Mouse (Mus musculus) neural tube, embryonic 11.5 days (tissue): ENCODE data around the gene Slc7a1. TPM values are rescaled to one million over a fixed set of nuclear protein-coding genes. Genes with fewer than 3 reads are reported as not detected.
A peak's percentile ranks its signal among the peaks of the same experiment; 100 is the strongest.

ENCODE experiments used
- ATAC-seq: fragments of 200-750 bp; cut with Nextera tagmentation; 2 replicates; pipeline ENCODE4 v1.8.0; 2017; ENCODE audit warnings: moderate number of reproducible peaks, mild to moderate bottlenecking, moderate TSS enrichment, moderate library complexity; ENCODE audit not compliant: insufficient read depth, low FRiP score, low TSS enrichment
- DNase-seq: peaks from one replicate; pipeline ENCODE4 v3.0.0-alpha.2; 2015; ENCODE audit warnings: low spot score
- H3K27ac ChIP-seq: fragments of 300-500 bp; sonication (generic); 2 replicates; pipeline ENCODE4 v1.5.1; 2014; ENCODE audit warnings: low read depth, mild to moderate bottlenecking, low read length
- H3K27me3 ChIP-seq: fragments of 300-500 bp; sonication (generic); 2 replicates; pipeline ENCODE4 v1.6.1; 2014; ENCODE audit warnings: mild to moderate bottlenecking, low read length, mixed read lengths; ENCODE audit not compliant: control insufficient read depth, insufficient read depth
- H3K36me3 ChIP-seq: fragments of 300-500 bp; sonication (generic); 2 replicates; pipeline ENCODE4 v1.6.1; 2014; ENCODE audit warnings: mild to moderate bottlenecking, low read length, moderate library complexity, mixed read lengths; ENCODE audit not compliant: control insufficient read depth, insufficient read depth
- H3K4me1 ChIP-seq: fragments of 300-500 bp; sonication (generic); 2 replicates; pipeline ENCODE4 v1.6.1; 2014; ENCODE audit warnings: low read length, mixed read lengths; ENCODE audit not compliant: control insufficient read depth, insufficient read depth
- H3K4me2 ChIP-seq: fragments of 300-500 bp; sonication (generic); 2 replicates; pipeline ENCODE4 v1.6.1; 2014; ENCODE audit warnings: low read depth, mild to moderate bottlenecking, moderate library complexity
- H3K4me3 ChIP-seq: fragments of 300-500 bp; sonication (generic); 2 replicates; pipeline ENCODE4 v1.5.1; 2014; ENCODE audit warnings: low read depth, low read length
- H3K9ac ChIP-seq: fragments of 300-500 bp; sonication (generic); 2 replicates; pipeline ENCODE4 v1.6.1; 2014; ENCODE audit warnings: mild to moderate bottlenecking, low read length
- H3K9me3 ChIP-seq: fragments of 300-500 bp; sonication (generic); 2 replicates; pipeline ENCODE4 v1.6.1; 2016; ENCODE audit warnings: low read length; ENCODE audit not compliant: control insufficient read depth
- WGBS: fragments of 180-500 bp; shearing (Covaris S2); extraction: QIAGEN DNeasy Blood & Tissue Kit; methylation state at CpG from one replicate; pipeline ENCODE4 v1.1.7; 2014; 5-methylcytosine and 5-hydroxymethylcytosine counted together
- polyA plus RNA-seq: library from polyadenylated mRNA; unstranded; fragments of >200 nt; fragmentation: Nextera tagmentation; extraction: Ambion mirVana; gene quantifications from 2 replicates; pipeline ENCODE4 v1.2.1, GENCODE M21; 2014

The Slc7a1 gene
- polyA plus RNA-seq, 1 experiment from 2014 or later, result 27.1 TPM

GRCm38 (mm10) chr5:148354536-148354935, 45.2 kb downstream of the Slc7a1 start:
- Histone ChIP-seq H3K4me1 (no peaks in the 10 kb centered on the region), H3K27ac (no peak overlapping the region), H3K4me2 (no peak overlapping the region), H3K4me3 (no peak overlapping the region), H3K9ac (no peak overlapping the region), H3K27me3 (no peaks in the 10 kb centered on the region), H3K36me3 (no peaks in the 10 kb centered on the region), H3K9me3 (no peaks in the 10 kb centered on the region)
- WGBS, result 71% methylated on average over 8 of the region's 8 CpGs
- no peak for ATAC-seq
- DNase-seq, result no peak

DNA sequence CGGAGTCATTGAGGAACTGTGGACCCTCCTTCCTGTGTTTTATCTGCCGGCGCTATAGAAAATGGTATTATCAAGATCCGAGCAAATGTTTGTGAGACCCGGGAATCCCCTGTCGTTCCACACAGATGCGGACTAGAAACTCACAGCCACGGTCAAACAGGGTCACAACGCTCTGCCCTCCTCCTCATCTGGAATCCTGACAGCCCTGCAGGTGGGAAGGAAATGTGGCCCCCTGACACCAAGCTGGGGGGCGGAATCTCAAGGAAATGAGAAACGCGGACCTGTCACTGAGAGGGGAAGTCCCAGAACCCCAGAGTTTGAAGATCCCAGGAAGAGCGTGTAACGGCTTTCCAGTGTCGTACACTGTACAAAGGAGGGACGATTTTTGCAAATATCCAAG, 46.3 kb downstream of the Slc7a1 start:
- WGBS, result 75% methylated on average over 16 of the region's 16 CpGs
- Histone ChIP-seq H3K4me1 (no peaks in the 10 kb centered on the region), H3K27me3 (no peaks in the 10 kb centered on the region), H3K4me2 (no peak overlapping the region), H3K9ac (no peak overlapping the region), H3K9me3 (no peaks in the 10 kb centered on the region), H3K36me3 (no peaks in the 10 kb centered on the region), H3K4me3 (no peak overlapping the region), H3K27ac (no peak overlapping the region)
- ATAC-seq, result no peak
- no peak for DNase-seq

DNA sequence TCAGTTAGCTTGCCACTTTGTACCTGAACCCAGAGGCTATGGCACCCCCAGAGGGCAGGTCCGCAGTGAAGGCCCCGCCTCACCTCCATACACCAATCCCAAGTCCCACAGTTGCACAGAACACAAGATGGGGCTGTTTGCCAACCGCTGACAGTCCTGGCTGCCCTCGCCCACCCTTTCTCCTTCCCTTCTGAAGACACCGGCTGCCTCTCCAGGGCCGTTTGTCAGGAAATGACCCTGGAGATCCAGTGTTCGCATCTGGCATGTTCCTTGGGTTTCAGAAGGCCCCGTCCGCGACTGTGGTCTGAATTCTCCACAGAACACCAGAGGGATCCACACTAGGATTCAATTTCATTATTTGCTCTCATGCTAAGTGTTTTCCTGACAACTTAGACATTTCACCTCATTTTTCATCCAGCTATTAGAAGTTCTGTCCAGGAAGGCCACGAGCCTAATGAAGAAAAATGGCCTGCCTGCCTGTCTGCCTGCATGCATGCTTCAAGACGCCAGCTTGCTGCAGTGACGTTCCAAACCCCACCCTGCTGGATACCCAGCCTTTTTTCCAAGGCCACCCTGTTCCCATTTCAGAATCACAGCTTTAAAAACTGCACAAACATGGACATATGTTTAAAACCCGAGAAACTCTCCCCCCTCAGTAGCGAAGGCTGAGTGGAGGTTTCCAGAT, 50.2 kb downstream of the Slc7a1 start:
- Histone ChIP-seq H3K4me3 (no peak overlapping the region), H3K27me3 (no peaks in the 10 kb centered on the region), H3K4me1 (no peaks in the 10 kb centered on the region), H3K27ac (no peak overlapping the region), H3K36me3 (no peaks in the 10 kb centered on the region; the same call in 1 of the 2 replicates), H3K9ac (no peak overlapping the region), H3K9me3 (no peaks in the 10 kb centered on the region), H3K4me2 (no peak overlapping the region)
- DNase-seq, result peak; percentile 42
- WGBS, result 65% methylated on average over 15 of the region's 15 CpGs
- ATAC-seq, result no peak

- no peaks in the 10 kb centered on the region for H3K4me1 ChIP-seq
- no peak overlapping the region for H3K27ac ChIP-seq
- no peak for DNase-seq
- WGBS, result 69% methylated on average over 8 of the region's 8 CpGs
- H3K36me3 ChIP-seq, result no peaks in the 10 kb centered on the region; the same call in 1 of the 2 replicates
- H3K27me3 ChIP-seq, result no peaks in the 10 kb centered on the region
- no peaks in the 10 kb centered on the region for H3K9me3 ChIP-seq
- ATAC-seq, result no peak
- no peak overlapping the region for H3K4me3 ChIP-seq
- H3K4me2 ChIP-seq, result no peak overlapping the region
- no peak overlapping the region for H3K9ac ChIP-seq
These were observed 51.6 kb downstream of the Slc7a1 start for GRCm38 (mm10) chr5:148348153-148348552.

DNA sequence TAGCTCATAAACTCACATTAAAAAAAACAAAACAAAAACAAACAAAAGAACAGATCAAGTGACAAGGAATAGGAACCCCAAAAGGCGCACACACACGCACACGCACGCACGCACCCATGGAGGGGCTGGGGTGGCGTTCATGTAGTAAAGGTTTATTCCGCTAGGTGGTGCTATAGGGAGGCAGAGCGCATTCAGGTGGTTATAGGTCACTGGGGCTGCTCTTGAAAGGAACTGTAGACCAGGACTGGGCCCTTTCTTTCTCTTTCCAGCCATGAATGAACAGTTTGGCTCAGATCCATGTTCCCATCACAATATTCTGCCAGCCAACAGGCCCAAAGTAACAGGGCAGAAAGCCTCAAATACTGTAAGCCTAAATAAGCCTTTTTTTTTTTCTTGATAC, 53.2 kb downstream of the Slc7a1 start:
- DNase-seq (no peak), ATAC-seq (no peak)
- Histone ChIP-seq H3K27me3 (no peaks in the 10 kb centered on the region), H3K9ac (no peak overlapping the region), H3K4me3 (no peak overlapping the region), H3K9me3 (no peaks in the 10 kb centered on the region), H3K4me2 (no peak overlapping the region), H3K27ac (no peak overlapping the region), H3K4me1 (no peaks in the 10 kb centered on the region), H3K36me3 (no peaks in the 10 kb centered on the region; the same call in 1 of the 2 replicates)
- WGBS, result 80% methylated on average over 8 of the region's 8 CpGs

- H3K9ac ChIP-seq, result no peak overlapping the region
- ATAC-seq (no peak), DNase-seq (no peak)
- H3K27me3 ChIP-seq, result no peaks in the 10 kb centered on the region
- WGBS, result 87% methylated on average over 5 of the region's 5 CpGs
- no peak overlapping the region for H3K27ac ChIP-seq
- H3K4me1 ChIP-seq, result no peaks in the 10 kb centered on the region
- no peak overlapping the region for H3K4me3 ChIP-seq
- no peak overlapping the region for H3K4me2 ChIP-seq
- H3K36me3 ChIP-seq, result no peaks in the 10 kb centered on the region; the same call in 1 of the 2 replicates
- no peaks in the 10 kb centered on the region for H3K9me3 ChIP-seq
These were observed 55.3 kb downstream of the Slc7a1 start for GRCm38 (mm10) chr5:148344374-148344773.

DNA sequence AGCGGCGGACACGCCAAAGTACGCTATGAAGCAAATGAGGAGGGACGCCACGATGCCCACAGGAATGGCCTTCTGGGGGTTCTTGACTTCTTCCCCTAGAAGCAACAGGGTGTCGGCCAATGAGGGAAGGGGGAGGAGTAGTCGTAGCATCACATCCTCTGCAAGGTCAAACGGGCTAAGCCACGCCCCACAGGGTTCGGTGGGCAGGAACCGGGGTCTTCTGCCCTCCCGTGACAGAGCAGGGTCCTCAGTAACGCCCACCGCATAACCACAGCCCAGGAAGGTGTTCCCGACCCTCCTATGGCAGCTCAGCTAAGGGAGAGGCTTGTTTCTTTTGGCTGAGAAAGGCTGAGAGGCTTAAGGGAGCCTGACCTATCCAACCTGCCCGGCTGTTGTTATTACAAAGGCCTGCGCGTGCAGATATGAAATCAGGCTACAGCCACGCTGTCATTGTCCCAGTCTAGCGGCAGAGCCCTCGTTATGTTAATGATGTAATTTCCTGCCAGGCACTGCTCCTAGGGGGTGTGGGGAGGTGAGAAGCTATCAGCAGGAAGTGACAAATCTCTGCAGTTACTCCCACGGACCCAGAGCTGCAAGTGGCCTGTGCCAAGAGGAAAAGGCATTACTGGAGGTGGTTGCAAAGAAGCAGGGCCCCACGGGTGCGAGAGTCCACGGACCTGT, 57.5 kb downstream of the Slc7a1 start:
- no peaks in the 10 kb centered on the region for H3K9me3 ChIP-seq
- 31% methylated on average over 26 of the region's 26 CpGs for WGBS
- H3K9ac ChIP-seq, result no peak overlapping the region
- H3K4me3 ChIP-seq, result no peak overlapping the region
- no peak; the same call in 1 of the 2 replicates for ATAC-seq
- H3K27me3 ChIP-seq, result no peaks in the 10 kb centered on the region
- H3K27ac ChIP-seq, result 0 out of 2 replicates have a peak overlapping the region, but pooled peaks have one; percentile 27
- H3K4me1 ChIP-seq, result no peaks in the 10 kb centered on the region
- H3K4me2 ChIP-seq, result peak overlapping the region; percentile 24
- DNase-seq, result peak; percentile 37
- no peaks in the 10 kb centered on the region; the same call in 1 of the 2 replicates for H3K36me3 ChIP-seq

DNA sequence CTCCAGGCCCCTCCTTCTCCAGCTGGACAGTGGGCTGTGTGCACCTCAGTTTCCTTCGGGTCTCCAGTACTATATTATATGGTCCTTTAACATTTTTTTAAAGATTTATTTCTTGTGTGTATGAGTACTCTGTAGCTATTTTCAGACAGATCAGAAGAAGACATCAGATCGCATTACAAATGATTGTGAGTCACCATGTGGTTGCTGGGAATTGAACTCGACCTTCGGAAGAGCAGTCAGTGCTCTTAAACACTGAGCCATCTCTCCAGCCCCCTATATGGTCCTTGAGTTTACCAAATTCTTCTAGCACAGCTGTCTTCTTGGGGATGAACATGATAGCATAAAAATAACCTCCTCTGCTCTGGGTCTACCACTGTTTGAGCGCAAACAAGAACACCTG, 60.6 kb downstream of the Slc7a1 start:
- Histone ChIP-seq H3K9ac (no peak overlapping the region), H3K4me1 (no peaks in the 10 kb centered on the region), H3K4me2 (no peak overlapping the region), H3K4me3 (no peak overlapping the region), H3K9me3 (no peaks in the 10 kb centered on the region), H3K27ac (no peak overlapping the region), H3K36me3 (no peaks in the 10 kb centered on the region; the same call in 1 of the 2 replicates), H3K27me3 (no peaks in the 10 kb centered on the region)
- ATAC-seq (no peak), DNase-seq (no peak)
- WGBS, result 88% methylated on average over 5 of the region's 5 CpGs

GRCm38 (mm10) chr5:148332622-148332974, 67.1 kb downstream of the Slc7a1 start:
- H3K9me3 ChIP-seq, result no peaks in the 10 kb centered on the region
- no peaks in the 10 kb centered on the region for H3K4me1 ChIP-seq
- WGBS, result 40% methylated on average over 8 of the region's 8 CpGs
- H3K4me3 ChIP-seq, result no peak overlapping the region
- no peak overlapping the region for H3K4me2 ChIP-seq
- peak; percentile 68; the same call in 1 of the 2 replicates for ATAC-seq
- DNase-seq, result peak; percentile 74
- no peak overlapping the region for H3K9ac ChIP-seq
- no peaks in the 10 kb centered on the region for H3K27me3 ChIP-seq
- H3K36me3 ChIP-seq, result no peaks in the 10 kb centered on the region; the same call in none of the 2 replicates
- H3K27ac ChIP-seq, result no peak overlapping the region
